Mouse (Mus musculus): Measurements from ENCODE around the gene Mrrf. TPM values are rescaled to one million over a fixed set of nuclear protein-coding genes. Genes with fewer than 3 reads are reported as not detected.

Mrrf gene
- 54.0 and 65.1 TPM in 2 replicates for polyA plus RNA-seq (2012; rRNA removed)

DNA sequence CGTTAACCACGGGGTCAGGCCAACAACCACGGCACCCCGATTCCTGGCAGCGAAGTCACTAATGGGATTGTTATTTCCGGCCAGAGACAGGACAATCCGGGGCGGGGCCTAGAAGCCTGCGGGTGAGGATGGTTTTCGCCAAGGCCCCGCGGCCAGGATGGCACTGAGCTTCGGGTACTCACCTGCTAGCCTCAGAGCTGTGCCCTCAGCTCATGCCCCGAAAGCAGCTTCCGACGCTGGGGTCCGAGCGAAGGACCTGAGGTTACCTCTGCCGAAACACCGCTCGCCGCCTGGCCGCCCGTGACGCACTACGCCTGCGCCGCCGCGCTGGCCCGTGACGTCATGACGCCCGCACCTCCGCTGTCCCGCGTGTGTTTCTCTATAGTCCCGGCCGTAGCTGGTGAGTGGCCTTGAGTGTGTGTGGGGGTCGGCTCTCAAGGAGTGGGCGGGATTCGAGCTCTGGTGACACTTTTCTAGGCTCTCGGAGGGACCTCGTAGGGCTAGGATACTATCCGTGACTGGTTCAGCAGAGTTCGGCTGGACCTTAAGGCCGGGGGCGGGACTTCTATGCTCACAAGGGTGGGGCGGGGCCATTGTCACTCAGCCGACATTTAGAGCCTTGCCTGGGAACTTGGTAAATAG, at the start of gene Mrrf, which contains the start of gene Rbm18:
TSS of gene Mrrf (plus strand) at position 90 of the 642 bp plus-strand sequence.
TSS of gene Rbm18 (minus strand) at position 474 of the 642 bp plus-strand sequence.
- H3K27me3 ChIP-seq (replicated peaks; ENCODE audit: control insufficient read depth, insufficient read depth, low read length), result no peaks in the 10 kb centered on the region
- under 1% methylated on average over 50 of the region's 50 CpGs for WGBS
- peak within 1 kb of the TSS; percentile 85 for H3K4me3 ChIP-seq (ENCODE audit: insufficient read depth, low read depth, low read length)
- H3K36me3 ChIP-seq (ENCODE audit: control insufficient read depth, insufficient read depth, low read length), result peaks cover 9% of the 10 kb centered on the region
- no peak for TF ChIP-seq CTCF (conservative IDR thresholded peaks at IDR 0.05; ENCODE audit: insufficient read depth, insufficient read length, low read depth, low read length)
- peak; percentile 76 for TF ChIP-seq POLR2A (IDR thresholded peaks at IDR 0.05; ENCODE audit: low read depth, low read length)
- peaks cover 13% of the 10 kb centered on the region; the same call in 1 of the 2 replicates for H3K4me1 ChIP-seq (ENCODE audit: control insufficient read depth, insufficient read depth, low read length)
- peak; percentile 95 for DNase-seq
- peak within 1 kb of the TSS; percentile 95 for H3K27ac ChIP-seq (ENCODE audit: insufficient read depth, low read depth, low read length)

DNA sequence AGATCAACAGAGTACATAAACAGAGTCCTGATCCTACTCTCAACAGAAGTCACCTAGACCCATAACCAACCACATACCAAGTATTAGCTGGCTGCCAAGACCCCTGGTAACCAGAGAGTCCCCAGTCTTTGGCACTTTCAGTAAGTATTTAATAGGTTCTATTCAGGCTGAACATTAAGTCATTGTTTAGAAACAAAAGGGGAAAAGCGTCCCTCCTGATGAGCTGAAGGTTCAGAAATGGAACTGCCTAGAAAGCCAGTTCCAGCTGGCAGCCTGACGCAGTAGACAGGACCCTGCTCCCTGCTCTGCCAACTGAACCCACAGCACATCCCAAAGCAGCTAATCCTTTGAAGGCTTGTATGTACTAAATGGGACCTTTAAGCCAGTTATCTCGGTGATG, 47.0 kb upstream of the Mrrf start:
- WGBS, result 67% methylated on average over 3 of the region's 3 CpGs
- TF ChIP-seq CTCF (conservative IDR thresholded peaks at IDR 0.05; ENCODE audit: insufficient read depth, insufficient read length, low read depth, low read length), result no peak
- TF ChIP-seq POLR2A (IDR thresholded peaks at IDR 0.05; ENCODE audit: low read depth, low read length), result no peak
- no peak for DNase-seq

DNA sequence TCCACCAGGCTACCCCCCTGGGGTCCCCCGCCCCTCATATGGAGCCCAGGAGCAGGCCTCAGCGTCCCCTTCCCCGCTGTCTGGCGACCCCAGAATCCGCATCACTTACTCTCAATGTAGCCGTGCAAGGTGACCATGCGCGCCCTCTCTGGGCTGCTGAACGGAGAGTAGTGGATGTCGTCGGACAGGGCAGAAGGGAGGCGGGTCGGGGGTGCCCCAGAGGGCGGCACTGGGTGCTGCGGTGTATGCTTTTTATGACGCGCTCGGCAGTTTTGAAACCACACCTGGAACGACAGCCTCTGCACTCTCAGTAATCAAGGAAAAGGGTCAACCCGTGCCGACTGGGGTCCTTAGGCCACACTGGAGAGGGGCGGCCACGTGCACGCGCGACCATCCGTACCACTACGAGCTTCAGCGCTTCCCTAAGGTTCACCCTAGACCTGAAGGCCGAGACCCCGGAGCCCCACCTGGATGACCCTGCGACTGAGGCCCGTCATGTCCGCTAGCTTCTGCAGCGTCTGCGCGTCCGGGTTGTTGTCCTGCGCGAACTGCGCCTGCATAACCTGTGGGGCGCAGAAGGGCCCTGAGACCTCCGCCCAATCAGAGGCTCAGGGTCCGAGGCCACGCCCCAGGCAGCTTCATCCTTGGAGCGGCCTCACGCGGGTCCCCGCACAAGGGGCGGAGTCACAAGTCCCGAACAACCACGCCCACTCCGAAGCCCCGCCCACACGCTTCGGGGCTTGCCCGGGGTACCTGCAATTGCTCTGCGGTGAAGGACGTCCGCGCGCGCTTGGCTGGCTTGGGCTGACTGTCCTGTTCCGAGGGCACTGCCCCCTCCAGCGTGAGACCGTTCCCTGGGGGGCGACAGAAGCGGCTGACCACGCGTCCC, 45.1 kb upstream of the Mrrf start:
- H3K36me3 ChIP-seq (ENCODE audit: control insufficient read depth, insufficient read depth, low read length), result no peaks in the 10 kb centered on the region
- H3K27ac ChIP-seq (ENCODE audit: insufficient read depth, low read depth, low read length), result no peak overlapping the region
- no peaks in the 10 kb centered on the region; the same call in 1 of the 2 replicates for H3K27me3 ChIP-seq (replicated peaks; ENCODE audit: control insufficient read depth, insufficient read depth, low read length)
- 17% methylated on average over 70 of the region's 70 CpGs for WGBS
- TF ChIP-seq POLR2A (IDR thresholded peaks at IDR 0.05; ENCODE audit: low read depth, low read length) (no peak), CTCF (conservative IDR thresholded peaks at IDR 0.05; ENCODE audit: insufficient read depth, insufficient read length, low read depth, low read length) (no peak)
- peak overlapping the region; percentile 31 for H3K4me3 ChIP-seq (ENCODE audit: insufficient read depth, low read depth, low read length)
- no peaks in the 10 kb centered on the region; the same call in 1 of the 2 replicates for H3K4me1 ChIP-seq (ENCODE audit: control insufficient read depth, insufficient read depth, low read length)
- peak; percentile 64 for DNase-seq

More for the DNA sequence above, 47.0 kb upstream of the Mrrf start:
- H3K36me3 ChIP-seq (ENCODE audit: control insufficient read depth, insufficient read depth, low read length), result no peaks in the 10 kb centered on the region
- H3K27me3 ChIP-seq (replicated peaks; ENCODE audit: control insufficient read depth, insufficient read depth, low read length), result no peaks in the 10 kb centered on the region; the same call in 1 of the 2 replicates
- H3K27ac ChIP-seq (ENCODE audit: insufficient read depth, low read depth, low read length), result no peak overlapping the region
- H3K4me1 ChIP-seq (ENCODE audit: control insufficient read depth, insufficient read depth, low read length), result no peaks in the 10 kb centered on the region; the same call in 1 of the 2 replicates
- no peak overlapping the region for H3K4me3 ChIP-seq (ENCODE audit: insufficient read depth, low read depth, low read length)

DNA sequence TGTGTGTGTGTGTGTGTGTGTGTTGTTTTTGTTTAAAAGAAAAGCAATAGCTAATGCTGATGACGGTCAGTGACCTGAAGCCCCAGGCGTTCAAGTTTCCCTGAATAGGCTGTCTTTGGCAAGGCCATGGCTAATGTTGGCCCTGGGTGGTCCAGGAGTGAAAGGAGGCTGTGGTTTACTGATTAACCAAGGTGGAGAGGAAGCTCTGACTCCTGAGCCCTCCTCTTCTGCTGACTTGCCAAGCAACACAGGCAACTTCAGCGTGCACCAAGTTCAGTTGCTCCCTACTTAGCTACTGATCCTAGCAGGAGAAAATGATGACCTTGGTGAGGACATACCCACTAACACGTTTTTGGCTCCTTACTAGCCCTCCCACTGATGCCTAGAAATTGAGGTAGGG, 43.4 kb upstream of the Mrrf start:
- no peaks in the 10 kb centered on the region; the same call in 1 of the 2 replicates for H3K4me1 ChIP-seq (ENCODE audit: control insufficient read depth, insufficient read depth, low read length)
- H3K4me3 ChIP-seq (ENCODE audit: insufficient read depth, low read depth, low read length), result no peak overlapping the region
- H3K27me3 ChIP-seq (replicated peaks; ENCODE audit: control insufficient read depth, insufficient read depth, low read length), result peaks cover 2% of the 10 kb centered on the region; the same call in 1 of the 2 replicates
- 24% methylated on average over 4 of the region's 4 CpGs for WGBS
- H3K36me3 ChIP-seq (ENCODE audit: control insufficient read depth, insufficient read depth, low read length), result no peaks in the 10 kb centered on the region
- TF ChIP-seq CTCF (conservative IDR thresholded peaks at IDR 0.05; ENCODE audit: insufficient read depth, insufficient read length, low read depth, low read length) (no peak), POLR2A (IDR thresholded peaks at IDR 0.05; ENCODE audit: low read depth, low read length) (no peak)
- peak; percentile 60 for DNase-seq
- H3K27ac ChIP-seq (ENCODE audit: insufficient read depth, low read depth, low read length), result no peak overlapping the region

DNA sequence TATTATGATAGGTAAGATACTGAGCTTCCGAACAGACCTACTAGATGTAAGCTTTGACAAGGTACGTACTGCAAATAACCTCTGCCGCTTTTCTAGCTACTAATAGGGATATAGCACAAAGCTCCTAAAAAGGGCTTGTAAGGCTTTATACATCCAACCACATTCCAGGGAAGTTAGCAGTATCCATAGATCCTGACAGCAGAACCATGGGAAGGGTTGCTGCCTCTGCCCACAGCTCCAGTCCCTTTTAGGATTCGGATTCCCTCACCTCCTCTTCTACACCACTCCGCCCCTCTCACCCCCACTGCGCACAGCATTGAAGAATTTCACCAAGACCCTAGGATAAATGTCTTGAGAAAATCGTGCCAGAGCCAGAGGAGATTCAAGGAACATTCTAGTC, 42.9 kb upstream of the Mrrf start:
- Histone ChIP-seq H3K27ac (ENCODE audit: insufficient read depth, low read depth, low read length) (no peak overlapping the region), H3K4me1 (ENCODE audit: control insufficient read depth, insufficient read depth, low read length) (no peaks in the 10 kb centered on the region; the same call in 1 of the 2 replicates), H3K27me3 (replicated peaks; ENCODE audit: control insufficient read depth, insufficient read depth, low read length) (peaks cover 2% of the 10 kb centered on the region; the same call in 1 of the 2 replicates), H3K4me3 (ENCODE audit: insufficient read depth, low read depth, low read length) (no peak overlapping the region), H3K36me3 (ENCODE audit: control insufficient read depth, insufficient read depth, low read length) (no peaks in the 10 kb centered on the region)
- TF ChIP-seq POLR2A (IDR thresholded peaks at IDR 0.05; ENCODE audit: low read depth, low read length) (no peak), CTCF (conservative IDR thresholded peaks at IDR 0.05; ENCODE audit: insufficient read depth, insufficient read length, low read depth, low read length) (no peak)
- no peak for DNase-seq
- WGBS, result 56% methylated on average over 7 of the region's 7 CpGs

DNA sequence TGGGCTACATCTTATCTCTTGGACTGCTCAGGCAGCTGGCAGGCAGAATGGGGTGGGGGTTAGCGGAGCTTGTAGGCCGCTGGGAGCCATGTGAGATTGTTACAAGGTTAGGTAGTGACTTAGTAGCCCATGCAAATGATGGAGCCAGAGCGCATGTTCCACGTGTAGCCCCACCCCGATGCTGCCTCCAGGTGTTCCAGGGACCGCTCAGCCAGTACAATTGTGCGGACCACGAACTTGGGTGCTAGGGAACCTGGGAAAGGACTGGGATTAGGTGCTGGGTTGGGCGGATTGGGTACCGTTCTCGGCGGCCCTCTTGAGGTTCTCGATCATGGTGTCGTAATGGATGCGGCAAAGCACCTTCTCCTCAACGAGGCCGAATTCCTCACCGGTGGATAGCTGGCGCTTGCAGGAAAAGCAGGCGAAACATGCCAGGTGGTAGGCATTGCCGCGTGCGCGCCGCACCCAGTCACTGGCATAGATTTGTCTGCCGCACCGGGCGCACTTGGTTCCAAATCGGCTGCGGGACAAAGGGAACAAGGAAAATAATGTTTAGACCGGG, 42.2 kb upstream of the Mrrf start:
- Histone ChIP-seq H3K4me3 (ENCODE audit: insufficient read depth, low read depth, low read length) (no peak overlapping the region), H3K36me3 (ENCODE audit: control insufficient read depth, insufficient read depth, low read length) (no peaks in the 10 kb centered on the region), H3K27me3 (replicated peaks; ENCODE audit: control insufficient read depth, insufficient read depth, low read length) (peaks cover 2% of the 10 kb centered on the region; the same call in 1 of the 2 replicates), H3K27ac (ENCODE audit: insufficient read depth, low read depth, low read length) (no peak overlapping the region), H3K4me1 (ENCODE audit: control insufficient read depth, insufficient read depth, low read length) (no peaks in the 10 kb centered on the region; the same call in 1 of the 2 replicates)
- no peak for TF ChIP-seq CTCF (conservative IDR thresholded peaks at IDR 0.05; ENCODE audit: insufficient read depth, insufficient read length, low read depth, low read length)
- no peak for TF ChIP-seq POLR2A (IDR thresholded peaks at IDR 0.05; ENCODE audit: low read depth, low read length)
- DNase-seq, result no peak
- WGBS, result 20% methylated on average over 31 of the region's 31 CpGs

Measured in kidney, adult 2 months (tissue).